Mouse (Mus musculus): ENCODE results near the gene Lman2l.

GRCm38 (mm10) chr1:36441101-36441500 lies 4.0 kb downstream of the Lman2l start:
- no peak for TF ChIP-seq GATA1 (IDR thresholded peaks at IDR 0.05; ENCODE audit: borderline replicate concordance, low read length)
- TF ChIP-seq FLI1 (IDR thresholded peaks at IDR 0.05; ENCODE audit: low read length): no peak

Data from megakaryocyte, embryonic 14.5 days (primary cell).